Mouse (Mus musculus): ENCODE results near the gene Rhot2.

DNA sequence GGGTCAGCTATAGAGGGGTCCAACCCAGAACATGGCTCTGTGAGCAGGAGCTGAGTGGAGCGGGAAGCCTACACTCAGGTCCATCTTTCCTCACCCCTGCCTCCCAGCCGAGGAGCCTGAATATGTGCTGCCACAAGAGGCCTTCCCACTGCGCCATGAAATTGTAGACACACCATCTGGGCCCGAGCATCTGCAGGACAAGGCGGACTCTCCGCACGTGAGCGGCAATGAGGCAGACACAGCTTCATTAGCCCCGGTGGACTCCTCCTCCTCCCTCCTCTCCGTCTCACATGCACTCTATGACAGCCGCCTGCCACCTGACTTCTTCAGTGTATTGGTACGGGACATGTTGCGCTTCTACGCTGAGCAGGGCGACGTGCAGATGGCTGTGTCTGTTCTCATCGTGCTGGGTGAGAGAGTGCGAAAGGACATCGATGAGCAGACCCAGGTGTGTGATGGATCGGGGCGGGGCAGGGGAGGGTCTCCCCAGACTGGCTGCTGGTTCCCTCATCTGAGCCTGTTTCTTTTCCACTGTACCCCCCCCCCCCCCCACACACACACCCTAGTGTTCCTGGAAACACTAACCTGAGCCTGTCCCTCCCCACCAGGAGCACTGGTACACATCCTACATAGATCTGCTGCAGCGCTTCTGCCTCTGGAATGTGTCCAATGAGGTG lies 17.0 kb downstream of the Rhot2 start:
- TF ChIP-seq CTCF (IDR thresholded peaks at IDR 0.05; ENCODE audit: extremely low read depth, insufficient read depth, insufficient read length, insufficient replicate concordance) (no peak), POLR2A (IDR thresholded peaks at IDR 0.05; ENCODE audit: low read depth, low read length) (no peak)

All from spleen, adult 2 months (tissue).